Mouse (Mus musculus) midbrain, embryonic 14.5 days (tissue): ENCODE measurements at regions not wholly inside any gene's neighbourhood (a gene's known extent, or its start where the extent isn't known, plus 50 kb on each side); places are given as distances from the start of the nearest gene placed in this dataset.

Experiments used
- ATAC-seq: fragments of 200-750 bp; cut with Nextera tagmentation; 2 replicates; pipeline ENCODE4 v1.8.0; 2017; ENCODE audit warnings: moderate number of reproducible peaks, moderate library complexity; ENCODE audit not compliant: low FRiP score, low TSS enrichment
- DNase-seq: peaks from one replicate; pipeline ENCODE4 v3.0.0-alpha.2; 2015
- H3K27ac ChIP-seq: fragments of 300-500 bp; sonication (generic); replicated peaks from 2 replicates; pipeline ENCODE4 v1.5.1; 2014; ENCODE audit warnings: mild to moderate bottlenecking, low read depth, low read length, moderate library complexity
- H3K27me3 ChIP-seq: fragments of 300-500 bp; sonication (generic); 2 replicates; pipeline ENCODE4 v1.6.1; 2014; ENCODE audit warnings: low read length, control low read depth, mixed read lengths; ENCODE audit not compliant: control insufficient read depth, insufficient read depth
- H3K36me3 ChIP-seq: fragments of 300-500 bp; sonication (generic); 2 replicates; pipeline ENCODE4 v1.6.1; 2014; ENCODE audit warnings: low read length, control low read depth; ENCODE audit not compliant: control insufficient read depth, insufficient read depth
- H3K4me1 ChIP-seq: fragments of 300-500 bp; sonication (generic); 2 replicates; pipeline ENCODE4 v1.6.1; 2014; ENCODE audit warnings: mild to moderate bottlenecking, antibody characterized with exemption, low read length, control low read depth; ENCODE audit not compliant: control insufficient read depth, insufficient read depth
- H3K4me2 ChIP-seq: fragments of 300-500 bp; sonication (generic); 2 replicates; pipeline ENCODE4 v1.6.1; 2014; ENCODE audit warnings: mild to moderate bottlenecking, low read length, moderate library complexity
- H3K4me3 ChIP-seq: fragments of 300-500 bp; sonication (generic); replicated peaks from 2 replicates; pipeline ENCODE4 v1.5.1; 2014; ENCODE audit warnings: low read depth, low read length
- H3K9ac ChIP-seq: fragments of 300-500 bp; sonication (generic); replicated peaks from 2 replicates; pipeline ENCODE4 v1.6.1; 2014; ENCODE audit warnings: mild to moderate bottlenecking, low read length, moderate library complexity
- H3K9me3 ChIP-seq: fragments of 300-500 bp; sonication (generic); 2 replicates; pipeline ENCODE4 v1.6.1; 2016; ENCODE audit warnings: low read length, control low read depth, mixed read lengths; ENCODE audit not compliant: control insufficient read depth
- whole genome bisulfite sequencing: fragments of 180-500 bp; shearing (Covaris S2); extraction: QIAGEN DNeasy Blood & Tissue Kit; methylation state at CpG from one replicate; pipeline ENCODE4 v1.1.7; 2014; 5-methylcytosine and 5-hydroxymethylcytosine counted together

DNA sequence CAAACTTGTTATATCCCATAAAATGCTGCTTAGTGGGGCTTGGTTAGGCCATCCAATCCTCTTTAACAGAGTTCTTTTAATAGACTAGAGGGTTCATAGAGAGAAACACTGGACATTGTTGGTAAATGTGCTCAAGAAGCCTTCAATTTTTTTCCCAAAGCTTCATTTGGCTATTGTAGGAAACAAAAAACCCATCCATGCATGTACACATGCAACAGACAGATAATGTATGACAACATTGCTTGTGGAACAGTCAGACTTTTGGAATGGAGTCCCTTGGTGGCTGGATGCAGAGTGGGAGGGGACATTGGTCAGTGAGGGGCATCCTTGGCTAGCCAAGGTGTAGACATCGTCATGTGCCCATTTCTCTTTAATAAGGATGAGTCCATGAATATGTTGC is 588.8 kb upstream of the Nrp1 start:
- Histone ChIP-seq H3K27ac (no peak overlapping the region), H3K27me3 (no peaks in the 10 kb centered on the region), H3K4me2 (no peak overlapping the region), H3K9ac (no peak overlapping the region), H3K9me3 (no peaks in the 10 kb centered on the region), H3K4me1 (peaks cover 3% of the 10 kb centered on the region; the same call in 1 of the 2 replicates), H3K4me3 (no peak overlapping the region), H3K36me3 (no peaks in the 10 kb centered on the region)
- DNase-seq (no peak), ATAC-seq (no peak)
- 97% methylated on average over 1 of the region's 1 CpGs for WGBS

DNA sequence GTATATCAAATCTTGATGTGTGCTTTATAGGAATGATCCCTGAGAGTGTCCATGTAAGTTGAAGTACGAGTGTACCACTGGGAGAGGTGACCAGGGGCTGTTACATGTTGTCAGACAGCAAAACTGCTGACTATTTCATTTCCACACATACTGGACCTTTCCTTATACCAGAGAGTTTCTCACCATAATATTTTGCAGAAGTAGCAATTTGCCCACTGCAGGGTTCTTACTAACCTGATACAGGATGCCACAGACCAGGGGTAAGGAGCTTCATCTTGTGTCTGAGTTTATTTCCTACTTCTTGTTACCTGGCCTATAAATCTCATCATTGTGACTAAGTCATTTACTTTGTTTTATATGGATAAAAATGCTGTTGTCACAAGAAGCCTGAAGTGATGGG is 586.6 kb upstream of the Nrp1 start:
- Histone ChIP-seq H3K4me1 (peaks cover 9% of the 10 kb centered on the region; the same call in 1 of the 2 replicates), H3K4me3 (no peak overlapping the region), H3K36me3 (no peaks in the 10 kb centered on the region), H3K9ac (no peak overlapping the region), H3K27ac (no peak overlapping the region), H3K27me3 (no peaks in the 10 kb centered on the region), H3K9me3 (no peaks in the 10 kb centered on the region), H3K4me2 (no peak overlapping the region)
- DNase-seq: no peak
- 68% methylated on average over 1 of the region's 1 CpGs for WGBS
- ATAC-seq: no peak

DNA sequence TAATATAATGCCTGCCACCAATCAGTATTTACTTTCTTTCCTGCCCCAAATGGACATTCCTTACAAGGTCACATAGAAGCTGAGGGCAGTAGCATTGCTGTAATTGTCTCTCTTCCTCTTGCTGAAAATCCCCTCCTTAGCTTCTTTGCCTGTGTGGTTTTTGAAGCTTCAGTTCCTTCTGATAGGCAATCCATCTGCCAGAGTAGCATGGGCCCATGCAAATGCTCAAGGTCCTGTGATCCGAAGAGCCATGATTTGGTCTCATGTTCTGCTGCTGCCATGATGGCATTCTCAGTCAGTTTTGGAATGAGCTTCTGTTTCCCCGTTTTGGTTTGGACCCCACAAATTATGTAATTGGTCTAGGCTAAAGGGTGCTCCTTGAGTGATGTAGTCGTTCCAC is 586.0 kb upstream of the Nrp1 start:
- H3K4me1 ChIP-seq: peaks cover 9% of the 10 kb centered on the region; the same call in 1 of the 2 replicates
- DNase-seq: no peak
- H3K36me3 ChIP-seq: no peaks in the 10 kb centered on the region
- 93% methylated on average over 3 of the region's 3 CpGs for WGBS
- H3K4me2 ChIP-seq: no peak overlapping the region
- H3K9ac ChIP-seq: no peak overlapping the region
- no peaks in the 10 kb centered on the region for H3K27me3 ChIP-seq
- ATAC-seq: no peak
- no peaks in the 10 kb centered on the region for H3K9me3 ChIP-seq
- no peak overlapping the region for H3K27ac ChIP-seq
- no peak overlapping the region for H3K4me3 ChIP-seq

DNA sequence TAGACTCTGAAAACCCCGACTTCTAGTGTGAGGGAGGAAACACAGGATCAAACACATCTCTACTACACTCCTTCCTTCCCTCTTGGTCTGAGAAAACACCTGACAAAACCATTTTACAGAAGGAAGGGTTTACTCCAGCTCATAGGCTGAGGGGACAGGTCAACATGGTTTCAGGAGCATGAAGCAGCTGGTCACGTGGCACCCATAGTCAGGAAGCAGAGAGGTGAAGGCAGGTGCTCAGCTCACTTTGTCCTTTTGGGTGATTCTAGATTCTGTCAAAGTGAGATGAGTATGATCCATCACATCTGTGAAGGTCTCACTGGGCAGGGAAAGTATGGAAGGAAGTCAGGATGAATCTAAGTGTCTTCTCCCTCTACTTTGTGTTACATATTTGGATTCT is 585.5 kb upstream of the Nrp1 start:
- Histone ChIP-seq H3K9me3 (no peaks in the 10 kb centered on the region), H3K4me1 (peaks cover 9% of the 10 kb centered on the region; the same call in 1 of the 2 replicates), H3K4me2 (no peak overlapping the region), H3K36me3 (no peaks in the 10 kb centered on the region), H3K9ac (no peak overlapping the region), H3K4me3 (no peak overlapping the region), H3K27me3 (no peaks in the 10 kb centered on the region), H3K27ac (no peak overlapping the region)
- DNase-seq (no peak), ATAC-seq (no peak)
- 95% methylated on average over 2 of the region's 2 CpGs for WGBS

DNA sequence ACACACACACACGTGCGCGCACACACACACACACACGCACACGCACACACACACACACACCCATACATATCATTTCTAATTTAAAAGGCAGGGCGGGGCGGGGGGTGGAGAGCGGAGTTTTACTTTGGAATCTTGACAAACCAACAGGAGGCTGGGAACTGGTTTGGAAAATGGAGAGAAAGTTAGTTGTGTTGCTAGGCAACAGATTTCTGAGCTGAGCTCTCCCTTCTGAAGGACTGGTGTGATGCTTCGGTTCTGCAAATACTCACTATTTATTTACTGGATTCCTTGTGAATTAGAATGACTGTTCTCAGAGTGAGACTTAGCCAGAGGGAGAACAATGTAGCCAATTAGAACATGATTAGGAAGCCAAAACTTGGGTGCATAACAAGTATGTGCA is 583.8 kb upstream of the Nrp1 start:
- WGBS: 40% methylated on average over 9 of the region's 9 CpGs
- H3K27ac ChIP-seq: no peak overlapping the region
- H3K27me3 ChIP-seq: no peaks in the 10 kb centered on the region
- H3K9ac ChIP-seq: no peak overlapping the region
- no peak overlapping the region for H3K4me2 ChIP-seq
- no peaks in the 10 kb centered on the region for H3K36me3 ChIP-seq
- peak; percentile 74 for DNase-seq
- H3K4me3 ChIP-seq: no peak overlapping the region
- ATAC-seq: no peak
- no peaks in the 10 kb centered on the region for H3K9me3 ChIP-seq
- H3K4me1 ChIP-seq: peaks cover 16% of the 10 kb centered on the region

DNA sequence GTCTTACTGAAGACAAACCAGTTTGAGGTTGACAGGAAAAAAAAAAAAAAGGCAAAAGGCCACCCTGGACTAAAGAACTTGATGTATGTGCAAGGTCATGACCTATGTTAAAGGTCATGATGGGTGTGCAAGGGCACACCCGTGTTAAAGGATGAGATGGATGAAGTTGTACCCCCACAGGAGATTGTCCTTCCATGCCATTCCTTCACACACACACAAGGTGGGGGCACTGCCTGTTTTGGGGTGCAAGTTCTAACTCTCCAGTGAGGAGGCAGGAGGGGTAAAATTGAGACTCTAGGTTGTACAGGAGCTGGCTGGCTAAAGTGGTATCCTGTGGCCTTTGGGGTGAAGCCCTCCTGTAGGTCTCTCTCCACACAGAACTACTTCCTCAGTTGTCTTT is 583.2 kb upstream of the Nrp1 start:
- Histone ChIP-seq H3K36me3 (no peaks in the 10 kb centered on the region), H3K4me1 (peaks cover 16% of the 10 kb centered on the region), H3K4me3 (no peak overlapping the region), H3K4me2 (no peak overlapping the region), H3K27me3 (no peaks in the 10 kb centered on the region), H3K9me3 (no peaks in the 10 kb centered on the region), H3K27ac (no peak overlapping the region), H3K9ac (no peak overlapping the region)
- WGBS: 0% methylated on average over 1 of the region's 1 CpGs
- ATAC-seq (no peak), DNase-seq (no peak)

DNA sequence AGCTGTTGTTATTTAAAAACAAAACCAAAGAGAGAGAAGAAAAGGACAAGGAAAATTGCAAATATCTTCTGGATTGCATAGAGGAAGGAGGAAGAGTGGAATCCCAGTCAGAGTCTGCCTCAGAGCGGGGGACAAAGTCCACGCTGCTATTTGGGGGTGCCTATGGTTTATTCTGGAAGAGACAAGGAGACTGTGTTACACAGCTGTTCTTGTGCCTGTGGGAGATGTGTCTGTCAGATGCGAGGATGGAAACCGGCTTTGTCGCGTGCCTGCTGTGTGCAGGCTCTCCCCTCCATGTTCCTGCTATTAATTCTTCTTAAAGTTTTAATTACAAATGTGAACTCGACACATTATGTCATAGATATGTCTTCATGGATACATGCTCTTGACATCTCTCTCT is 582.7 kb upstream of the Nrp1 start:
- WGBS: 2% methylated on average over 7 of the region's 7 CpGs
- DNase-seq: peak; percentile 31
- Histone ChIP-seq H3K9ac (no peak overlapping the region), H3K27me3 (no peaks in the 10 kb centered on the region), H3K36me3 (no peaks in the 10 kb centered on the region), H3K4me1 (peaks cover 16% of the 10 kb centered on the region), H3K9me3 (no peaks in the 10 kb centered on the region), H3K27ac (no peak overlapping the region), H3K4me2 (no peak overlapping the region), H3K4me3 (no peak overlapping the region)
- no peak for ATAC-seq

DNA sequence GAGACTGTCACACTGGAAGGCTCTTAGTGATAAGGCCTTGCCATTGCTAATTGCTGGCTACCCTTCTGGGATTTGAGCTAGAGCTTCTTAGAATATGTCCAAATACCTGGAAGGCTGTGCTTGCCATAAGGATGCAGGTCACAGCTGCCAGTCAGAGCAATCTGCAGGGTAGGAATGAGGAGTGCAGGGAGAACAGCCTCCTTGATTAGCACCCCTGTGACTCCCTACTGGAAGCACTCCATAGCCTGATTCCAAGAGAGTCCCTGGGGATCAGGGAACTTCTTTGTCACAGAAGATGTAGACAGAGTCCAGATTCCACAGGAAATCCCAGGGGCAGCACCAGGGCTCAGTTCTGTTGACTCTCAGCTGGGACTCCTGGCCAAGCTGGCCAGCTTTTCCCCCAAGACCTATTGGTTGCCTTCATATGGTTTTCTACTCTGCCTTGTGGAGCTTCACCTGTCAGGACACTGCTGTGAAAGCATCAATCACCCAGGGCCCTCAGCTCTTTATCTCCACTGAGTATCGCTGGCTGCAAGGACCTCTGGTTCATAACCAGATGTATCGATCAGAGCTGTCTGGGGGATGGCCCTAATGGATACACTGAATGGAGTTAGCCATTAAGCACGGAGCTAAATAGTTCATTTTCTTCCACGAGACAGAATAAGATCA is 579.9 kb upstream of the Nrp1 start:
- H3K4me2 ChIP-seq: no peak overlapping the region
- no peaks in the 10 kb centered on the region for H3K36me3 ChIP-seq
- WGBS: 68% methylated on average over 4 of the region's 4 CpGs
- H3K9ac ChIP-seq: no peak overlapping the region
- DNase-seq (no peak), ATAC-seq (no peak)
- H3K9me3 ChIP-seq: no peaks in the 10 kb centered on the region
- H3K4me3 ChIP-seq: no peak overlapping the region
- no peak overlapping the region for H3K27ac ChIP-seq
- H3K27me3 ChIP-seq: no peaks in the 10 kb centered on the region
- peaks cover 16% of the 10 kb centered on the region for H3K4me1 ChIP-seq

DNA sequence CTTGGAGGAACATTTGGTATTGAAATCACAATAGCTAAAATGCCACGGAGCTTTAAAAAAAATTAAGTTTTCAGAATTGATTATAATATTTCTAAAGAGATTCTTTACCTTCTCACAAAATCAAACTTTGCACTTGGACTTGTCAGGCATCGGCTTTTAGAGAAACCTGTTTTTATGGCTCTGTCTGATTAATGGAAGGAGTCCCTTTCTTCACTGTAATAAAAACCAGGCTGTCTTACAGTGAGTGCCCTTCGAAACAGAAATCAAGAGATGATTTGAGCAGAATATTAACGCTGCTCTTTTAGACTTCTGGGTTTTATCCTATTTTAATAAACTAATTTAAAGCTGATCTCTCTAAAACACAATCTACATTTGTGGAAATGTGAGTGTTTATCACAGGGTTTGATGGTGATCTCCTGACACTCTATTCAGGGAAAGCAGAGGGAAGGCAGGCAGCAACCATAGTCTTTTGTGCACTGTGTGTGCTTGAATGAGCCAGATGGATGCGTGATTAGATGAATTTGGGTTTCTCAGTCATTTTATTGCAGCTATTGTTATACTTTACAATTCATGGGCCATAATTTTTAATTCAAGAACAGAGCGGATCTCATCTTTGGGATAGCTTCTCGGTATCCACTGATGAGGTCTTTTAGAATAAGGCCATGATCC is 579.2 kb upstream of the Nrp1 start:
- no peak overlapping the region for H3K4me3 ChIP-seq
- no peaks in the 10 kb centered on the region for H3K9me3 ChIP-seq
- H3K27ac ChIP-seq: no peak overlapping the region
- ATAC-seq (no peak), DNase-seq (no peak)
- H3K36me3 ChIP-seq: no peaks in the 10 kb centered on the region
- no peaks in the 10 kb centered on the region for H3K27me3 ChIP-seq
- no peak overlapping the region for H3K4me2 ChIP-seq
- WGBS: 70% methylated on average over 7 of the region's 7 CpGs
- no peak overlapping the region for H3K9ac ChIP-seq
- peaks cover 15% of the 10 kb centered on the region for H3K4me1 ChIP-seq
